Mouse (Mus musculus): ENCODE data around the gene Gm49361. TPM values are rescaled to one million over a fixed set of nuclear protein-coding genes. Genes with fewer than 3 reads are reported as not detected.

The Gm49361 gene
- polyA plus RNA-seq, 1 experiment from 2014 or later, result not detected

DNA sequence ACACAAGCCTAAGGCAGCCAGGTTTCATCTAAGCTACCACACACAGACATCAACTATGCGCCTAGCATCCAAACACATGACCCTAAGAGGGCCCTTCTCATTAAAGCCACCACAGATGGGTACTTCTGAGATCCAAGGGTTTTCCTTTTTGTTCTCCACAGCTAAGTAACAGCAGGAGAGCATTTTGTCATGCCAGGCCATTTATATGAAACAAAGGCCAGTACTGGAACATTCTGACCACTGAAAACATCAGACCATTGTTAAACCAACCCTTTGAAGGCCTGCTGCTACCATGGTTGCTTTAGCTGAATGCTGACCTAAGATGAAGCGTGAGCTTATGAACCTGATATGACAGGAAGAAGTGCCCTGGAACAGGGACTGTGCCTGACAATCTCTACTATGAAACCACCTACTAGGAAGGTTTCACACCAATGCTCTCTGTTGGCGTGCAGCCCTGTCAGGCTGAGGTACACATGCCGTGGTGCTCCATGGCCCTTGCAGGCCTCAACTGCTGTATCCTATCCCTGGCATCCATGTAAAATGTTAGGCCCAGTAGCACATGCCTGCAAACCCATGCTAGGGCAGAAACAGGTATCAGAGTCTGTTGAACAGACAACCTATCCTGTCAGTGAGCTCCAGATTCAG, 29.2 kb downstream of the Gm49361 start:
- ATAC-seq (ENCODE audit: low read depth), result no peak
- H3K4me2 ChIP-seq (ENCODE audit: low read depth, low read length), result no peak overlapping the region
- 0 out of 2 replicates have a peak, but pooled peaks cover 4% of the 10 kb centered on the region for H3K4me1 ChIP-seq (ENCODE audit: control insufficient read depth, insufficient read depth, low read length)
- no peak overlapping the region for H3K9ac ChIP-seq (replicated peaks; ENCODE audit: low read depth, low read length)
- no peak overlapping the region for H3K27ac ChIP-seq (ENCODE audit: low read depth, low read length)
- H3K4me3 ChIP-seq (ENCODE audit: low read depth, low read length), result no peak overlapping the region
- no peaks in the 10 kb centered on the region for H3K36me3 ChIP-seq (ENCODE audit: control insufficient read depth, insufficient read depth, low read length)
- H3K9me3 ChIP-seq (ENCODE audit: control insufficient read depth, low read length), result no peaks in the 10 kb centered on the region
- no peaks in the 10 kb centered on the region for H3K27me3 ChIP-seq (ENCODE audit: control insufficient read depth, insufficient read depth, low read length)
- WGBS, result 52% methylated on average over 4 of the region's 4 CpGs

DNA sequence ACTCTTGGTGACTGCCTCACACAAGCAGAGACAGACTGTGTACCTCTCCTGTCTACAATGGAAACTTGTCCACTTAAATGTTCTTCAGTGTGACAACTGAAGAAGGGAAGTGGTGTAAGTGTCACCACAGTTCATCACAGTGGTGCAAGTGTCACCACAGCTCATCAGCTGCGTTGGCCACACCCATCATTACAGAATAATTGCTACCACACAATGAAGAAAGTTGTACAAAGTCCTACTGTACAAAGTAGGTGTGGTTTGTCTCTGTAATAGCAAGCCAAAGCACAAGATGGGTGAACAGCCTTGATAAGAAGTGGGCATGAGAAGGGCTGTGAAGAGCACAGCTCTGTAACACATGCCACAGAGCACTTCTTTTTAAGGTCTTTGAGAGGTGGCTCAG, 33.0 kb downstream of the Gm49361 start:
- no peak for ATAC-seq (ENCODE audit: low read depth)
- no peak overlapping the region for H3K4me2 ChIP-seq (ENCODE audit: low read depth, low read length)
- H3K36me3 ChIP-seq (ENCODE audit: control insufficient read depth, insufficient read depth, low read length), result no peaks in the 10 kb centered on the region
- H3K4me1 ChIP-seq (ENCODE audit: control insufficient read depth, insufficient read depth, low read length), result peaks cover 4% of the 10 kb centered on the region; the same call in 1 of the 2 replicates
- no peak overlapping the region for H3K9ac ChIP-seq (replicated peaks; ENCODE audit: low read depth, low read length)
- H3K4me3 ChIP-seq (ENCODE audit: low read depth, low read length), result no peak overlapping the region
- WGBS, result 94% methylated on average over 1 of the region's 1 CpGs
- H3K9me3 ChIP-seq (ENCODE audit: control insufficient read depth, low read length), result no peaks in the 10 kb centered on the region
- H3K27me3 ChIP-seq (ENCODE audit: control insufficient read depth, insufficient read depth, low read length), result no peaks in the 10 kb centered on the region
- H3K27ac ChIP-seq (ENCODE audit: low read depth, low read length), result no peak overlapping the region

DNA sequence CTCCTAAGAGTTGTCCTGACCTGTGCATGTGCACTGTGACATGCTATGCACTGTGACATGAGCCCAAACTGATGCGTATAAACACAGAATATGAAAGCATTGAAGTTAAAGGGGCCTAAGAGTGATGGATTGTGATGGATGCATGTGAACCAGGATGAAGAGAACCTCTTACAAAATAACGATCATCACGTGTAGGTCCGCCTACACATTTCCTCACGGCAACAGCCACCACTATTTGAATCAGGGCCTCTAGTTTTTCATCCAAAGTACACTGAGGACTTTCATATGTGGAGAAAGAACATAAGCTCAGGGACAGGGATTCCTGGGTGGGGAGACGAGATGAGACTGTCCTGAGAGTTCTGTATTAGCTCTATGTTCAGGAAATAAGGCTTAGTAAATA, 34.8 kb downstream of the Gm49361 start:
- no peak overlapping the region for H3K27ac ChIP-seq (ENCODE audit: low read depth, low read length)
- H3K4me2 ChIP-seq (ENCODE audit: low read depth, low read length), result no peak overlapping the region
- no peaks in the 10 kb centered on the region for H3K27me3 ChIP-seq (ENCODE audit: control insufficient read depth, insufficient read depth, low read length)
- no peak for ATAC-seq (ENCODE audit: low read depth)
- no peaks in the 10 kb centered on the region for H3K36me3 ChIP-seq (ENCODE audit: control insufficient read depth, insufficient read depth, low read length)
- no peak overlapping the region for H3K9ac ChIP-seq (replicated peaks; ENCODE audit: low read depth, low read length)
- H3K4me3 ChIP-seq (ENCODE audit: low read depth, low read length), result no peak overlapping the region
- H3K4me1 ChIP-seq (ENCODE audit: control insufficient read depth, insufficient read depth, low read length), result peaks cover 10% of the 10 kb centered on the region
- no peaks in the 10 kb centered on the region for H3K9me3 ChIP-seq (ENCODE audit: control insufficient read depth, low read length)
- 91% methylated on average over 6 of the region's 6 CpGs for WGBS

DNA sequence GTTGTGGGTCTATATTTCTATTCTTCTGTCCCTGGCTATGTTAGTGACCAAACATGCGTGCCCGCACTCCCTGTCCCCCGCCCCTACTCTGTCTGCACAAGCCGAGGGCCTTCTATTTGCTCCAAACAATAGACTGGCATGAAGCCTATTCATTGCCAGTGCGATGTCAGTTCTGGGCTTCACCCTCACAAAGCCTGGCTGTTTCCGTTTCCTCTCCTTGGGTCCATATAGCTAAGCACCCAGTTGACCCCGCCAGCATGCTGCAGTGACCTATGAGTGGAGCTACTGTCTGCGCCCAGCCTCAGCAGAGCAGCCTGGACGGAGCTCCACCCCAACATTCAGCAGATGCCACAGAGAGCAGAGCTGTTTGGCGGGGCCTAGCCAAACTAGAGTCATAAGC, 36.7 kb downstream of the Gm49361 start:
- H3K4me3 ChIP-seq (ENCODE audit: low read depth, low read length), result no peak overlapping the region
- WGBS, result 17% methylated on average over 10 of the region's 10 CpGs
- H3K9me3 ChIP-seq (ENCODE audit: control insufficient read depth, low read length), result no peaks in the 10 kb centered on the region
- no peaks in the 10 kb centered on the region for H3K27me3 ChIP-seq (ENCODE audit: control insufficient read depth, insufficient read depth, low read length)
- no peak overlapping the region for H3K27ac ChIP-seq (ENCODE audit: low read depth, low read length)
- no peak overlapping the region for H3K9ac ChIP-seq (replicated peaks; ENCODE audit: low read depth, low read length)
- H3K4me1 ChIP-seq (ENCODE audit: control insufficient read depth, insufficient read depth, low read length), result peaks cover 10% of the 10 kb centered on the region
- no peaks in the 10 kb centered on the region for H3K36me3 ChIP-seq (ENCODE audit: control insufficient read depth, insufficient read depth, low read length)
- H3K4me2 ChIP-seq (ENCODE audit: low read depth, low read length), result no peak overlapping the region
- no peak for ATAC-seq (ENCODE audit: low read depth)

DNA sequence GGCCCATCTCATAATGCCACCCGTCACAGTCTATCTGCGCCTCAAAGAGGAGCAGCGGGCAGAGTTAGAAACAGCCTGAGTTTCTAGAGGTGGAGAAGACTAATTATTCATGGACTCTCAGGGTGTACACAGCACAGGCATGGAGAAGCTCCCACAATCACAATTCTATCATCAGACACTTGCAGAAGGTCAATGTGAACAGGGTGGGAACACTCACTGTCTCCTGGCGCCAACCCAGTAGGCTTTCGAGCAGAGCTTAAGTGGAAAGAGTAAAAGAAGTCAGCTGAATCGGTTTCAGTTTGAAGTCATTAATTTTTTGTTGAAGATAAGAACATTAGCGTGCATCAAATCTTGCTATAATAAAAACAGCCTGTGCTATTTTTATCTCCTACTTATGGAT, 37.3 kb downstream of the Gm49361 start:
- Histone ChIP-seq H3K4me2 (ENCODE audit: low read depth, low read length) (no peak overlapping the region), H3K9ac (replicated peaks; ENCODE audit: low read depth, low read length) (no peak overlapping the region), H3K9me3 (ENCODE audit: control insufficient read depth, low read length) (no peaks in the 10 kb centered on the region), H3K27me3 (ENCODE audit: control insufficient read depth, insufficient read depth, low read length) (no peaks in the 10 kb centered on the region), H3K27ac (ENCODE audit: low read depth, low read length) (no peak overlapping the region), H3K4me1 (ENCODE audit: control insufficient read depth, insufficient read depth, low read length) (peaks cover 10% of the 10 kb centered on the region), H3K36me3 (ENCODE audit: control insufficient read depth, insufficient read depth, low read length) (no peaks in the 10 kb centered on the region), H3K4me3 (ENCODE audit: low read depth, low read length) (no peak overlapping the region)
- WGBS, result 79% methylated on average over 7 of the region's 7 CpGs
- no peak for ATAC-seq (ENCODE audit: low read depth)

DNA sequence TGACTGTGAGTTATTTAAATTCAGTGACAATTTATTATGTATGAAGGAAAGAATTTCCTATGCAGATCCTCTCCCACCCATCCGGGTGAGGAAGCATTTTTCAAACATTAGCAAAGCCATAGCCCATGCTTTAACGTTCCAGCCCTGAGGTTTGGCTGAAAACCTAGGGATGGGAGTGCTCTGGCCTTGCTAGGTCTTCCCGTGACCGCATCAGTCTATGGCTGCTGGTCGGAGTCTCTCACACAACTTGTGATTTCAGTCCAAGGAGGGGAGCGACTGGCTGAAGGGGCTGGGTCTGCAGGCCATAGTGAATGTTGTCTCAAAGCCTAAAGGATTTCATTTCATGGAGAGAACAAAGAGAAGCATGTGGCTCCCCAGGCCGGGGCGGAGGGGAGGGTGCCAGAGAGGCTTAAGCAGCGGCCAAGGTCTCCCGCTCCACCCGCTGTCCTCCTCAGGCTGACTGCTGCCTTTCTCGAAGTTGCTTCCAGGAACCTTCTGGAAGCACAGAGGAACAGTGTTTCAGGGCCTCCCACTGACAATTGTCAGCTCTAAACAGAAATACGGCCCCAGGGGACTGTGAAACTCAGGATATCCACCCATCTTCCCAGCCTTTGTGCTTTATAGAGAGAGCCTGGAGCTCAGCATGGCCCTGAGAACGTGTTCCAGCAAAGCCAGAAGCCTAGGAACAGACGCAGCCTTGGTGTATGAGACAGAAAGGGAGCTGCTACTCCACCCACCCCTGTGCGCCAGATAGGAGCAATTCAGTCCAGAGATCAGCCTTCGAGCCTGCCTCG, 38.6 kb downstream of the Gm49361 start:
- Histone ChIP-seq H3K9me3 (ENCODE audit: control insufficient read depth, low read length) (no peaks in the 10 kb centered on the region), H3K4me3 (ENCODE audit: low read depth, low read length) (no peak overlapping the region), H3K27ac (ENCODE audit: low read depth, low read length) (peak overlapping the region; percentile 52; the same call in 1 of the 2 replicates), H3K36me3 (ENCODE audit: control insufficient read depth, insufficient read depth, low read length) (no peaks in the 10 kb centered on the region), H3K4me1 (ENCODE audit: control insufficient read depth, insufficient read depth, low read length) (peaks cover 10% of the 10 kb centered on the region), H3K27me3 (ENCODE audit: control insufficient read depth, insufficient read depth, low read length) (no peaks in the 10 kb centered on the region), H3K9ac (replicated peaks; ENCODE audit: low read depth, low read length) (peak overlapping the region; percentile 17; the same call in 1 of the 2 replicates), H3K4me2 (ENCODE audit: low read depth, low read length) (no peak overlapping the region)
- ATAC-seq (ENCODE audit: low read depth), result peak; percentile 30; the same call in 1 of the 2 replicates
- WGBS, result 36% methylated on average over 18 of the region's 18 CpGs

DNA sequence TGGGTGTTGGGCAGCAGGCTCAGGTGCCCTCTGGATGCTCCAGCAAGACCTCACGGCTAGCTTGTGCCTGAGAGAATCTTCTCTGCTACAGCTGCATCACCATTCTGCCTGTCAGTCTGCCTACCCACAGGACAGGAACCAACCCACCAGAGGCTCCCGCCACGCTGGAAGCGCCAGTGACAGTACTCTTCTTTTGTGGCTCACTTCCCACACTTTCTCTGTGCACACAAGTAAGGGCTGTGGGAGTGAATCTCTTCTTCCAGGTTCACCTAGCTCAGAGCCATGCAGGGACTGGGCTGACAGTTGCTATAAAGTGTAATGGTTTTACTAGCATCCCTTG, 39.2 kb downstream of the Gm49361 start:
- no peak overlapping the region for H3K4me2 ChIP-seq (ENCODE audit: low read depth, low read length)
- ATAC-seq (ENCODE audit: low read depth), result peak; percentile 31
- peaks cover 10% of the 10 kb centered on the region for H3K4me1 ChIP-seq (ENCODE audit: control insufficient read depth, insufficient read depth, low read length)
- 79% methylated on average over 4 of the region's 4 CpGs for WGBS
- no peak overlapping the region for H3K9ac ChIP-seq (replicated peaks; ENCODE audit: low read depth, low read length)
- H3K4me3 ChIP-seq (ENCODE audit: low read depth, low read length), result no peak overlapping the region
- H3K27me3 ChIP-seq (ENCODE audit: control insufficient read depth, insufficient read depth, low read length), result no peaks in the 10 kb centered on the region
- H3K9me3 ChIP-seq (ENCODE audit: control insufficient read depth, low read length), result no peaks in the 10 kb centered on the region
- no peaks in the 10 kb centered on the region for H3K36me3 ChIP-seq (ENCODE audit: control insufficient read depth, insufficient read depth, low read length)
- H3K27ac ChIP-seq (ENCODE audit: low read depth, low read length), result no peak overlapping the region

DNA sequence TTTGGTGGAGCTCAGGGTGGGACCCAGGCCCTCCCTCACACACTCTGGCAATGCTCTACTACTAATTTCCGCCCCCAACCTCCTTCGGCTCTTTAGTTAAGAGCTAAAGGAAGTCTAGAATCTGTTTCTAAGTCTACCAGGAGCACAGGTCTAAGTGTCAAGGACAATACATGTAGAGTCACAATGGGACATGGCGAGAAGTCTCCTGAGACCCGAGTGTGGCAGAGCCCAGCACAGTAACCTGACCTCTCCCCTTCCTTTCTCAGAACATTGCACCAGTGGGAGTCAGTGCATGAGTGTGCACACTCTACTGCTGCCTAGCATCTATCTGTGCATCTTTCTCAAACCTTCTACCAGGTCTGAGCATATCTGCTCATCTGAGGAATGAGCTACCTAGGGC, 40.1 kb downstream of the Gm49361 start:
- H3K4me1 ChIP-seq (ENCODE audit: control insufficient read depth, insufficient read depth, low read length), result peaks cover 10% of the 10 kb centered on the region
- H3K27me3 ChIP-seq (ENCODE audit: control insufficient read depth, insufficient read depth, low read length), result no peaks in the 10 kb centered on the region
- 94% methylated on average over 4 of the region's 4 CpGs for WGBS
- no peak overlapping the region for H3K9ac ChIP-seq (replicated peaks; ENCODE audit: low read depth, low read length)
- no peaks in the 10 kb centered on the region for H3K36me3 ChIP-seq (ENCODE audit: control insufficient read depth, insufficient read depth, low read length)
- ATAC-seq (ENCODE audit: low read depth), result no peak
- no peaks in the 10 kb centered on the region for H3K9me3 ChIP-seq (ENCODE audit: control insufficient read depth, low read length)
- H3K4me3 ChIP-seq (ENCODE audit: low read depth, low read length), result no peak overlapping the region
- H3K4me2 ChIP-seq (ENCODE audit: low read depth, low read length), result no peak overlapping the region
- H3K27ac ChIP-seq (ENCODE audit: low read depth, low read length), result no peak overlapping the region

DNA sequence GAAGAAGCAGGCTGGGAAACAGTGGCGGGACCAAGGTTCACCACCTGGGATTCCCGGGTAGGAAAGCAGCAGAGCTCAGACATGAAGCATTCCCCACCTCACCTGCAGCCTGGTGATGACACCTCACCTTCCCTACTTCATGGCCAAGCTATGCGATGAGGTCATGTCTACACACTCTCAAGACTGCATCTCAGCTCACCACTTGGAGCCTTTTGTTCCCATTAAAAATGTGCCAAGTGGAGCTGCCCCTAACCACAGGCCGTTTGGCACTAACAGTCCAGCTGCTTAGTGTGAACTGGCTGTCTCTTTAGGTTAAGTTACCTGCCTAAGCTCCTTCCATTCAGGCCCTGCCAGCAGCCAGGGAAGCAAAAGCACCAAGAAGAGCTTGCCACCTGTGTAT, 40.8 kb downstream of the Gm49361 start:
- Histone ChIP-seq H3K4me2 (ENCODE audit: low read depth, low read length) (no peak overlapping the region), H3K9me3 (ENCODE audit: control insufficient read depth, low read length) (no peaks in the 10 kb centered on the region), H3K36me3 (ENCODE audit: control insufficient read depth, insufficient read depth, low read length) (0 out of 2 replicates have a peak, but pooled peaks cover 3% of the 10 kb centered on the region), H3K9ac (replicated peaks; ENCODE audit: low read depth, low read length) (no peak overlapping the region), H3K27me3 (ENCODE audit: control insufficient read depth, insufficient read depth, low read length) (no peaks in the 10 kb centered on the region), H3K4me3 (ENCODE audit: low read depth, low read length) (no peak overlapping the region), H3K27ac (ENCODE audit: low read depth, low read length) (no peak overlapping the region), H3K4me1 (ENCODE audit: control insufficient read depth, insufficient read depth, low read length) (peaks cover 10% of the 10 kb centered on the region)
- ATAC-seq (ENCODE audit: low read depth), result no peak
- WGBS, result 92% methylated on average over 4 of the region's 4 CpGs
